Mouse (Mus musculus): ENCODE results near the gene Actn1.

Gene Actn1

GRCm38 (mm10) chr12:80135173-80135572 is 125.0 kb downstream of the Actn1 start:
- no peak for DNase-seq (ENCODE audit: low read depth)

DNA sequence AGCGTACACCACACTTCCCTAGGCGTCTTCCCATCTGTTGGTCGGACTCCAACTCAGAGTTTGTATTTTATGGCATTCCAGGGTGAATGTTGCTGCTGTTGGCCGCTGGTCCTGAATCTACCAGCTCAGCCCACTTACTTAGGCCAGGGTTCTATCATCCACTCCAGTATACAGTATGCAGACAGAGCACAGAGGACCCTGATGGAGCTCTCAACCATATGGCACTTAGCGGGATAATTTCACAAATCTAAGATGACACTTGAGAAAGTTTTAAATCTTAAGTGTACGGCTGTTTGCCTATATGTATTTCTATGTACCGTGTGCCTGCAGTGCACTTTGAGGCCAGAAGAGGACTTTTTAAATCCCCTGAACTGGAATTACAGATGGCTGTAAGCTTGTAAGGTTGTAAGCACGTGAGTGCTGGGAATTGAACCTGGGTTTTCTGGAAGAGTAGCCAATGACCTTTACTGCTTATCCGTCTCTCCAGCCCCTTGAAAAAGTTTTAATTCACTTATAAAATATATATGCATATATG is 127.1 kb downstream of the Actn1 start:
- DNase-seq (ENCODE audit: low read depth), result no peak

- DNase-seq (ENCODE audit: low read depth), result peak; percentile 86
These were observed 127.7 kb downstream of the Actn1 start for GRCm38 (mm10) chr12:80132250-80133003.

DNA sequence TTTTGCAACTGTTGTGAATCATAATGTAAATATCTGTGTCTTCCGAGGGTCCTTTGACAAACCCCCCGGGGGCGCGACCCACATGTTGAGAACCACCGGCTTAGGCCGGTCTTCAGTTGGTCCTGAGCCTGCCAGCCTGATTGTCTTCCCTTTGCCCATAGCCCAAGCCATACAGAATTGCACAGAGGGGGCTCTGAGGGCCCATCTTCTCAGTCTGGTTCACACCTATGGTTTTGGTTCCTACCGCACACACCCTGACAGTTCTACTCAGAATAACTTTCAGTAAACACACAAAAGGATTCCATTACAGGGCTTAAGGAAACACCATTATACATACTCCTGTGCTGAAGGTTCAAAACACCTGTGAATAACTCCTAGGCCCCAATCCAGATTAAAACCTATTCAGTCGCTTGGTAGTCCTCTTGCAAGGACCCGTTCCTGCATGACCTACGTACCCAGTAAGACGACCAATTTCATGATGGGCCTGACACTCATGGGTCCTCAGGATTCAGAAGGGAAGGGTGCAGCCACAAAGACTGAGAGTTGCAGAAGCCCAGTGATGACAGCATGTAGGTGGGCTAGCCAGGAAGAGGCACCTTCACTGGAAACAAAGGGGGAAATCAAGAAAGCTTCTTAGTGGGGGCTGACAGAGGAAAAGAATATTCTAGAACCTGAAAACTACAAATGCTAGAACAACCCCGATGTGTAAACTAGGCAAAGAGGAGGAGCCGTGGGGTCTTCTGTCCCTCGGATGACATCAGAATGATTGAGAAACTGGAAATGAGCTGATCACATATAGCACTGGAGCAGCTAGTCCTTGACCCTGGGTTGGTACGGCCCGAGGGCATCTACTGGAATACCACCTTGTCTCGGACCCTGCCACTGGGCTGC is 128.6 kb downstream of the Actn1 start:
- peak; percentile 67 for DNase-seq (ENCODE audit: low read depth)

DNA sequence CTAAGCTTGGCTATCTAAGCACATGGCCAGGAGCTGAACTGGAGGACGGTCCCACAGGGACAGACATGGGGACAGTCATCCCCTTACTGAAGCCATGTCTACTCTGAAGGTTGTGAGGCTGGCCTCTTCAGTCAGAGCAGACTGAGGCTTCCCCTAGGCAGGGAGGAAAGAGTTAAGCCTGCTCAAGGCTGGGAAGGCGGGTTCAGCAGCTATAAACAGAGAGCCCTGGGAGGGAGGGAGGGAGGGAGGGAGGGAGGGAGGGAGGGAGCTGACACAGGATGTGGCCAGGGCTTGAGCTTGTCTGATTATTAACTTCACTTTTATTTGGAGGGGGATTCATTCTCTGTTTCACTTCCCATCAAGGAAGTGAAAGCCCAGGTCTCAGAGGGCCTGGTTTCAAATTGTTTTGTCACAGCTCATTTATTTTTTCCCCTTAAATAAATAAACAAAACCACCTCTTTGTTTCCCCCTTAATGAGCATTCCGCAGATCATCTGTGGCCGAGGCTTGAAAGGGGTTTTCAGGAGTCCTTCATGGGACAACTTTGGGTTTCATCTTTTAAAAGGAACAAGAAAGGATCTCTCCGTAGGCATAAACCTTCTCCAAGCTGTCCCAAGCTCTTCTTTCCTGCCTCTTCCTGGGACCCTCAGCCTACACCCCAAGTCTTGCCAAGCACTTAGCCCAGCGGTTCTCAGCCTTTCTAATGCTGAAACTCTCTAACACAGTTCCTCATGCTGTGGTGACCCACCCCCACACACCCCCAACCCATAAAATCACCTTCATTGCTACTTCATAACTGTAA is 129.4 kb downstream of the Actn1 start:
- peak; percentile 76 for DNase-seq (ENCODE audit: low read depth)

- peak; percentile 58 for DNase-seq (ENCODE audit: low read depth)
These were observed 130.6 kb downstream of the Actn1 start for GRCm38 (mm10) chr12:80129531-80129930.

DNA sequence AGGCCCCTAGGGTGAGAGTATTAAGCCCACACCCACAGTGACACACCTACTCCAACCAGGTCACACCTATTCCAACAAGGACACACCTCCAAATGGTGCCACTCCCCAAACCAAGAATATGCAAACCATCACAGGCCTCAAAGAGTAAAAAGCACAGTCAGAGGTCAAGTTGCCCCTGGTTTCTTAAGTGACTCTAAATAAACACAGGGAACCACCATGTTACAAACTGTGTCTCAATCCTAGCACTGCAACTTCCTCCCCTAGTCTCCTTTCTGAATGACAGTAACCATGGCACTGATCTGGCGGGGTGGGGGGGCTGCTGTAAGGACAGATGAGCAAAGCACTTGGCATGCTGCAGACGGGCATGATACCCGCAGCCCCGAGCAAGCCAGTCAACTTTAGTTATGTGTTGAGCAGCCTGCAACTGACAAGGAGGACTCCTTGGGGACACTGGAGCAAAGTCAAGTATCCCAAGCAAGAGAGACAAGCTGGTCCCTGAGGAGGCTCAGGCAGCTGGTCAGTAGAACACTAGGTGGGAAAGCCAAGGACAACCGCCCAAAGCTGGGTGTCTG is 132.9 kb downstream of the Actn1 start:
- DNase-seq (ENCODE audit: low read depth), result no peak

- no peak for DNase-seq (ENCODE audit: low read depth)
These were observed 134.9 kb downstream of the Actn1 start for GRCm38 (mm10) chr12:80125316-80125715.

GRCm38 (mm10) chr12:80124756-80125155 is 135.4 kb downstream of the Actn1 start:
- DNase-seq (ENCODE audit: low read depth), result no peak

DNA sequence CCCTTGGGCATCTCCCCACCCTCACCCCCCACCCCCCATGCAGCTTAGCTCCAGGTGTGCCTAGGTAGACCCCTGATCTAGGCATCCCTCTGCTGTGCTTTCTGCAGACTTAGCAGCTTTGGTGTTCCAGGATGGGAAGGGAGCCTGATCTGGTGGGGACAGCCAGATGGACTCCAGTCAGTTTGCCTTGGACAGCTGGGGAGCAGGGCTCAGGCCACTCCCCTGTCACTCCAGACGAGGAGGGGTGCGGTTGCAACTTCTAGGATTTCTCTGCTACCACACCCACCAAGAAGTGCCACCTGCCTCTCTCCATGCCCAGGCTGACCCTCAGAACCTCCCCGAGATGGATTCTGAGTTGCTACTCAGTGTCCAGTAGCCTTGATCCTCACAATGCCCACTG is 136.0 kb downstream of the Actn1 start:
- DNase-seq (ENCODE audit: low read depth), result no peak

- DNase-seq (ENCODE audit: low read depth), result no peak
These were observed 136.9 kb downstream of the Actn1 start for GRCm38 (mm10) chr12:80123227-80123803.

GRCm38 (mm10) chr12:80121438-80121837 is 138.7 kb downstream of the Actn1 start:
- no peak for DNase-seq (ENCODE audit: low read depth)

GRCm38 (mm10) chr12:80118588-80118987 is 141.6 kb downstream of the Actn1 start:
- peak; percentile 37 for DNase-seq (ENCODE audit: low read depth)

All from naive thymus-derived CD4-positive, alpha-beta T cell, adult 2 months (primary cell).